Mouse (Mus musculus): ENCODE measurements at regions not wholly inside any gene's neighbourhood (a gene's known extent, or its start where the extent isn't known, plus 50 kb on each side); places are given as distances from the start of the nearest gene placed in this dataset.

DNA sequence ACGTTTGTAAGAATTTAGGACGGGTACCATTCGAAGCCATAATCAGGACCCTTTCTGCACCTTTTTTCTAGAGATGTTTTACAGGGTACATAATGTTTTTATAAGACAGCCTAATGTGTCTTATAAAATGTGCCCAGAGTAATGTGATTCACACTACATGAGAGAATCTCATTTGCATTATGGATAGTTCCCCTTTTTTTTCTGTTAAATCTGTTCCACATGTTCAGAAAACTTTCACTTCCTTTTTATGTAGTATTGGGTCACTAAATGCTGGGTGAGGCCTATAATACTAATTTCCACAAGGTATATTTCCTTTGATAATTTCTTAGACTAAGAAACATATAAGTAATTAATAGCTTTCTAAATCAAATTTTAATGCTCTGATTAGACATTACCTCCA lies 822.7 kb downstream of the Dnah5 start:
- no peaks in the 10 kb centered on the region for H3K79me2 ChIP-seq (ENCODE audit: control insufficient read depth, insufficient read depth, low read length)
- H3K4me1 ChIP-seq (ENCODE audit: control insufficient read depth, insufficient read depth, low read length) = no peaks in the 10 kb centered on the region
- DNase-seq (ENCODE audit: extremely low read depth, low read depth, low spot score) = peak; percentile 14
- H3K4me3 ChIP-seq (ENCODE audit: insufficient read depth, low read depth, low read length) = no peak overlapping the region
- no peak overlapping the region for H3K27ac ChIP-seq (replicated peaks; ENCODE audit: insufficient read depth, low read depth, low read length)
- TF ChIP-seq CTCF (IDR thresholded peaks at IDR 0.05; ENCODE audit: low read depth, low read length) = no peak
- no peak for TF ChIP-seq POLR2A (IDR thresholded peaks at IDR 0.05; ENCODE audit: extremely low read depth, insufficient read depth, low read length)
- H3K27me3 ChIP-seq (ENCODE audit: control insufficient read depth, insufficient read depth, low read length) = no peaks in the 10 kb centered on the region
- WGBS = 82% methylated on average over 3 of the region's 3 CpGs
- no peak overlapping the region for H3K9ac ChIP-seq (ENCODE audit: low read depth, low read length)
- H3K36me3 ChIP-seq (ENCODE audit: control insufficient read depth, insufficient read depth, low read length) = no peaks in the 10 kb centered on the region

DNA sequence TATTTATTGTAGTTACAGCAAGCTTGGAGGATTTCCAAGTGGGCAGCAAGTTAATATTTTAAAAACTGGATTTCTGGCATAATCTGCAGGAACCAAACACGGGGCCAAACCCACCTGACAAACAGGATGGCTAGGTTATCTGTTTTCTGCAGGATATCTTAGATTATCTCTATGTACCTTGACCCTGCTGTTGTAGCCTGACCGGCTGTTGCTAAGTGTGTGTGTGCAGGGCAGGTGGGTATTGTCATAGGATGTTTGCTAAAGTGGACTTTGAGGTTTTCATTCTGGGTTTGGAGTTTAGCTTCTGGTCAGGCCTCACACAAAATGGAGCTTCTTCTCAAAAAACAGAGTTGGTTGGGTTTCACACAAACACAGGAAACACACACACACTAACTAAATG lies 835.4 kb downstream of the Dnah5 start:
- Histone ChIP-seq H3K27ac (replicated peaks; ENCODE audit: insufficient read depth, low read depth, low read length) (no peak overlapping the region), H3K79me2 (ENCODE audit: control insufficient read depth, insufficient read depth, low read length) (no peaks in the 10 kb centered on the region), H3K9ac (ENCODE audit: low read depth, low read length) (no peak overlapping the region), H3K27me3 (ENCODE audit: control insufficient read depth, insufficient read depth, low read length) (no peaks in the 10 kb centered on the region), H3K4me3 (ENCODE audit: insufficient read depth, low read depth, low read length) (no peak overlapping the region), H3K36me3 (ENCODE audit: control insufficient read depth, insufficient read depth, low read length) (no peaks in the 10 kb centered on the region), H3K4me1 (ENCODE audit: control insufficient read depth, insufficient read depth, low read length) (peaks cover 2% of the 10 kb centered on the region; the same call in 1 of the 2 replicates)
- TF ChIP-seq CTCF (IDR thresholded peaks at IDR 0.05; ENCODE audit: low read depth, low read length) = no peak
- no peak for TF ChIP-seq POLR2A (IDR thresholded peaks at IDR 0.05; ENCODE audit: extremely low read depth, insufficient read depth, low read length)
- 15% methylated on average over 2 of the region's 2 CpGs for WGBS
- DNase-seq (ENCODE audit: extremely low read depth, low read depth, low spot score) = peak; percentile 5

DNA sequence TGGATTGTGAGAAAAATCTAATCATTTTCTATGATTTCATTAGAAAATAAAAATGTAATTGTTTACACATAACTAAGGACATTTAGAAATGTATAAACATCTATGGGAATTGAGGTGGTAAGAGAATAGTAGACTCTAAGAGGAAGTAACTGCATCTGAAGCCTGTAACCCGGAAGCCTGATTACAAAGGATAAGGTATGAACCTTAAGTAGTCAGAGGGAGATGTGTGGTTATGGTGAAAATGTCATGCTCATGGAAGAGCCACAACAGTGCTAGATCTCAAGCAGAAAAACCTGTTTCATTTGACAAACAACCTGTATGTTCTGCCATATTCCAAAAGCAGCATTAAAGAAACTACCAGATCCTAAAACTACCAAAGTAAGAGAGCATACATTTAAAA lies 847.6 kb downstream of the Dnah5 start:
- no peaks in the 10 kb centered on the region for H3K4me1 ChIP-seq (ENCODE audit: control insufficient read depth, insufficient read depth, low read length)
- TF ChIP-seq POLR2A (IDR thresholded peaks at IDR 0.05; ENCODE audit: extremely low read depth, insufficient read depth, low read length) (no peak), CTCF (IDR thresholded peaks at IDR 0.05; ENCODE audit: low read depth, low read length) (no peak)
- no peak for DNase-seq (ENCODE audit: extremely low read depth, low read depth, low spot score)
- H3K9ac ChIP-seq (ENCODE audit: low read depth, low read length) = no peak overlapping the region
- 83% methylated on average over 1 of the region's 1 CpGs for WGBS
- H3K79me2 ChIP-seq (ENCODE audit: control insufficient read depth, insufficient read depth, low read length) = no peaks in the 10 kb centered on the region
- no peaks in the 10 kb centered on the region; the same call in 1 of the 2 replicates for H3K27me3 ChIP-seq (ENCODE audit: control insufficient read depth, insufficient read depth, low read length)
- no peak overlapping the region for H3K4me3 ChIP-seq (ENCODE audit: insufficient read depth, low read depth, low read length)
- no peaks in the 10 kb centered on the region for H3K36me3 ChIP-seq (ENCODE audit: control insufficient read depth, insufficient read depth, low read length)
- no peak overlapping the region for H3K27ac ChIP-seq (replicated peaks; ENCODE audit: insufficient read depth, low read depth, low read length)

DNA sequence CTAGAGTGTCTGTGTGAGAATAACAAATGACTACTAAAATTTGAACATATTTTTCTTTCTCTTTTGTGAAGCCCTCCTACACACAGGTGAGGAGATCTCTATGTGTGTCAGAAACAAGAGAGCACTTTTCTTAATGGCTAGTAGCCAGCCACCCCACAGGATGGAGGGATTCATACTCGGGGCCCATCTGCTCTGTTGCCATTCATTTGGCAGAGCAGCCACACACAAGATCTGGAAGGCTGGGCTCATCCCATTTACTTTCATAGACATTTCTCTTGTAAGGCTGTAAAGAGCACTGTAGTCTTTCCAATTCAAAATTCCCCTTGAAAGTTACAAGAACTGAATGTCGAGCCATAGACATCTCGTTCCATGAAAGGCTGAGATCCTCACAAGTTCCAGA lies 848.2 kb downstream of the Dnah5 start:
- no peak overlapping the region for H3K4me3 ChIP-seq (ENCODE audit: insufficient read depth, low read depth, low read length)
- no peaks in the 10 kb centered on the region; the same call in 1 of the 2 replicates for H3K27me3 ChIP-seq (ENCODE audit: control insufficient read depth, insufficient read depth, low read length)
- no peak overlapping the region for H3K9ac ChIP-seq (ENCODE audit: low read depth, low read length)
- WGBS = 82% methylated on average over 3 of the region's 3 CpGs
- TF ChIP-seq CTCF (IDR thresholded peaks at IDR 0.05; ENCODE audit: low read depth, low read length) (no peak), POLR2A (IDR thresholded peaks at IDR 0.05; ENCODE audit: extremely low read depth, insufficient read depth, low read length) (no peak)
- H3K79me2 ChIP-seq (ENCODE audit: control insufficient read depth, insufficient read depth, low read length) = no peaks in the 10 kb centered on the region
- DNase-seq (ENCODE audit: extremely low read depth, low read depth, low spot score) = no peak
- H3K4me1 ChIP-seq (ENCODE audit: control insufficient read depth, insufficient read depth, low read length) = no peaks in the 10 kb centered on the region
- no peak overlapping the region for H3K27ac ChIP-seq (replicated peaks; ENCODE audit: insufficient read depth, low read depth, low read length)
- no peaks in the 10 kb centered on the region for H3K36me3 ChIP-seq (ENCODE audit: control insufficient read depth, insufficient read depth, low read length)

DNA sequence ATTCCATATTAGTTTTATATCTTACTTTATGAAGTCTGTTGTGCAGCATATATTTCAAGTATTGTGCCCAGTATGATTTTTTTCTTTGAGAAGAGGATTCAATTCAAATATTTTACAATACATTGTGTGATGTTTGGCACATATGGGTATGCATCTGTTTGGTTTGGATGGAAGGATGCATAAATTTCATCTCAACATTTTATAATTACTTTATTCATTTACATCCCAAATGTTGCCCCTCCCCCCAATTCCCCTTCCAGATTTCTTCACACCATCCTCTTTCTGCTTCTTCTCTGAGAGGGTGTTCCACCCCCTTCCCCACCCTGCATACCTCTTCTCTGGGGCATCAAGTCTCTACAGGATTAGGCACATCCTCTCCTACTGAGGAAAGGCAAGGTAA lies 857.5 kb downstream of the Dnah5 start:
- no peaks in the 10 kb centered on the region for H3K36me3 ChIP-seq (ENCODE audit: control insufficient read depth, insufficient read depth, low read length)
- H3K4me3 ChIP-seq (ENCODE audit: insufficient read depth, low read depth, low read length) = no peak overlapping the region
- no peaks in the 10 kb centered on the region for H3K79me2 ChIP-seq (ENCODE audit: control insufficient read depth, insufficient read depth, low read length)
- no peaks in the 10 kb centered on the region for H3K4me1 ChIP-seq (ENCODE audit: control insufficient read depth, insufficient read depth, low read length)
- H3K27me3 ChIP-seq (ENCODE audit: control insufficient read depth, insufficient read depth, low read length) = no peaks in the 10 kb centered on the region
- no peak for DNase-seq (ENCODE audit: extremely low read depth, low read depth, low spot score)
- no peak overlapping the region for H3K9ac ChIP-seq (ENCODE audit: low read depth, low read length)
- no peak overlapping the region for H3K27ac ChIP-seq (replicated peaks; ENCODE audit: insufficient read depth, low read depth, low read length)
- TF ChIP-seq POLR2A (IDR thresholded peaks at IDR 0.05; ENCODE audit: extremely low read depth, insufficient read depth, low read length) (no peak), CTCF (IDR thresholded peaks at IDR 0.05; ENCODE audit: low read depth, low read length) (no peak)

DNA sequence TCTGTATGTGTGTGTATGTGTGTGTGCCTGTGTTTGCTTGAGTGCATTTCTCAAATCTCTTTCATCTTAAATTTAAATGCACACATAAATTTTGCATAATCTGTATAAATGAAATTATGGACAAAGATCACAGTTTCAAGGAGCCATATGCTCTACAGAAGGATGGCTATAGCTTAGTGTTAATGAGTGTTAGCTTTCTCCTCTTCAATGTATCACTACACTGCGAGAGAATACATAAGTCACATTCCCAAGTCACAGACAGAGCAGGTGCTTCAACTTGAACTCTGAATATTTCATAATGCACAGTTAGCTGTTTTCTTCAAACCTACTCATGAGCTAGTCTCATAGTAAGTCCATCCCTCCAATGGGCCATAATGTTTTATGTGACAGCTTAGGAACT lies 865.5 kb downstream of the Dnah5 start:
- 90% methylated on average over 1 of the region's 1 CpGs for WGBS
- TF ChIP-seq POLR2A (IDR thresholded peaks at IDR 0.05; ENCODE audit: extremely low read depth, insufficient read depth, low read length) (no peak), CTCF (IDR thresholded peaks at IDR 0.05; ENCODE audit: low read depth, low read length) (no peak)
- no peak for DNase-seq (ENCODE audit: extremely low read depth, low read depth, low spot score)
- Histone ChIP-seq H3K9ac (ENCODE audit: low read depth, low read length) (no peak overlapping the region), H3K27ac (replicated peaks; ENCODE audit: insufficient read depth, low read depth, low read length) (no peak overlapping the region), H3K4me1 (ENCODE audit: control insufficient read depth, insufficient read depth, low read length) (no peaks in the 10 kb centered on the region), H3K36me3 (ENCODE audit: control insufficient read depth, insufficient read depth, low read length) (no peaks in the 10 kb centered on the region), H3K4me3 (ENCODE audit: insufficient read depth, low read depth, low read length) (no peak overlapping the region), H3K79me2 (ENCODE audit: control insufficient read depth, insufficient read depth, low read length) (no peaks in the 10 kb centered on the region), H3K27me3 (ENCODE audit: control insufficient read depth, insufficient read depth, low read length) (no peaks in the 10 kb centered on the region)
